Mouse (Mus musculus) lung, embryonic 14.5 days (tissue): ENCODE results near the gene Ambra1. TPM values are rescaled to one million over a fixed set of nuclear protein-coding genes. Genes with fewer than 3 reads are reported as not detected.
"Not testable (repeated sequence)": the region's sequence is repeated elsewhere in the genome, so short reads cannot be mapped to it uniquely, and the experiment has no call there.

Experiments used
- ATAC-seq: fragments of 200-750 bp; cut with Nextera tagmentation; 2 replicates; pipeline ENCODE4 v1.8.0; 2017; ENCODE audit warnings: mild to moderate bottlenecking, moderate TSS enrichment, moderate library complexity; ENCODE audit not compliant: insufficient read depth
- DNase-seq: peaks from one replicate; pipeline ENCODE4 v3.0.0-alpha.2; 2015
- H3K27ac ChIP-seq: fragments of 300-500 bp; sonication (generic); 2 replicates; pipeline ENCODE4 v1.5.1; 2014; ENCODE audit warnings: low read depth, mild to moderate bottlenecking, moderate library complexity
- H3K27me3 ChIP-seq: fragments of 300-500 bp; sonication (generic); 2 replicates; pipeline ENCODE4 v1.6.1; 2014; ENCODE audit warnings: low read length, control low read depth; ENCODE audit not compliant: insufficient read depth
- H3K36me3 ChIP-seq: fragments of 300-500 bp; sonication (generic); 2 replicates; pipeline ENCODE4 v1.6.1; 2014; ENCODE audit warnings: control low read depth; ENCODE audit not compliant: insufficient read depth
- H3K4me1 ChIP-seq: fragments of 300-500 bp; sonication (generic); 2 replicates; pipeline ENCODE4 v1.6.1; 2014; ENCODE audit warnings: antibody characterized with exemption, control low read depth; ENCODE audit not compliant: insufficient read depth
- H3K4me2 ChIP-seq: fragments of 300-500 bp; sonication (generic); 2 replicates; pipeline ENCODE4 v1.6.1; 2014; ENCODE audit warnings: mild to moderate bottlenecking
- H3K4me3 ChIP-seq: fragments of 300-500 bp; sonication (generic); 2 replicates; pipeline ENCODE4 v1.5.1; 2014; ENCODE audit warnings: low read depth, low read length
- H3K9ac ChIP-seq: fragments of 300-500 bp; sonication (generic); 2 replicates; pipeline ENCODE4 v1.6.1; 2014
- H3K9me3 ChIP-seq: fragments of 300-500 bp; sonication (generic); 2 replicates; pipeline ENCODE4 v1.6.1; 2016; ENCODE audit warnings: low read depth, low read length, control low read depth
- CTCF ChIP-seq: IDR thresholded peaks from 2 replicates; pipeline ENCODE4 v1.5.1; 2016; ENCODE audit warnings: antibody characterized with exemption, low read depth
- WGBS: fragments of 180-500 bp; shearing (Covaris S2); extraction: QIAGEN DNeasy Blood & Tissue Kit; methylation state at CpG from one replicate; pipeline ENCODE4 v1.1.7; 2014; 5-methylcytosine and 5-hydroxymethylcytosine counted together
- polyA plus RNA-seq: library from polyadenylated mRNA; unstranded; fragments of >200 nt; fragmentation: Nextera tagmentation; extraction: Ambion mirVana; gene quantifications from 2 replicates; pipeline ENCODE4 v1.2.1, GENCODE M21; 2014

The Ambra1 gene
- polyA plus RNA-seq, 1 experiment from 2014 or later, result 15.9 TPM

GRCm38 (mm10) chr2:91718276-91718675 is 11.7 kb upstream of the Ambra1 start:
- H3K4me1 ChIP-seq, result no peaks in the 10 kb centered on the region
- peaks cover 19% of the 10 kb centered on the region for H3K36me3 ChIP-seq
- TF ChIP-seq CTCF, result no peak
- DNase-seq (no peak), ATAC-seq (no peak)
- H3K27me3 ChIP-seq, result no peaks in the 10 kb centered on the region
- no peak overlapping the region for H3K9ac ChIP-seq
- no peak overlapping the region for H3K27ac ChIP-seq
- no peak overlapping the region for H3K4me3 ChIP-seq
- no peak overlapping the region for H3K4me2 ChIP-seq
- 78% methylated on average over 6 of the region's 6 CpGs for WGBS
- H3K9me3 ChIP-seq, result no peaks in the 10 kb centered on the region

GRCm38 (mm10) chr2:91723382-91723781 is 6.6 kb upstream of the Ambra1 start:
- Histone ChIP-seq H3K4me1 (no peaks in the 10 kb centered on the region), H3K27me3 (no peaks in the 10 kb centered on the region), H3K4me3 (no peak overlapping the region), H3K9ac (no peak overlapping the region), H3K36me3 (peaks cover 14% of the 10 kb centered on the region; the same call in 1 of the 2 replicates), H3K9me3 (no peaks in the 10 kb centered on the region), H3K27ac (no peak overlapping the region), H3K4me2 (no peak overlapping the region)
- ATAC-seq (no peak), DNase-seq (no peak)
- no peak for TF ChIP-seq CTCF
- 53% methylated on average over 4 of the region's 4 CpGs for WGBS

GRCm38 (mm10) chr2:91723951-91724350 is 6.0 kb upstream of the Ambra1 start:
- DNase-seq (no peak), ATAC-seq (no peak)
- no peaks in the 10 kb centered on the region for H3K4me1 ChIP-seq
- H3K4me3 ChIP-seq, result no peak overlapping the region
- no peak overlapping the region for H3K4me2 ChIP-seq
- H3K27ac ChIP-seq, result no peak overlapping the region
- peaks cover 12% of the 10 kb centered on the region; the same call in 1 of the 2 replicates for H3K36me3 ChIP-seq
- no peaks in the 10 kb centered on the region for H3K27me3 ChIP-seq
- no peak for TF ChIP-seq CTCF
- H3K9me3 ChIP-seq, result no peaks in the 10 kb centered on the region
- H3K9ac ChIP-seq, result no peak overlapping the region

- TF ChIP-seq CTCF, result no peak
- Histone ChIP-seq H3K27me3 (no peaks in the 10 kb centered on the region), H3K36me3 (peaks cover 10% of the 10 kb centered on the region; the same call in 1 of the 2 replicates), H3K4me2 (no peak overlapping the region), H3K4me3 (no peak overlapping the region), H3K9me3 (no peaks in the 10 kb centered on the region), H3K9ac (no peak overlapping the region), H3K4me1 (no peaks in the 10 kb centered on the region), H3K27ac (no peak overlapping the region)
- WGBS, result 55% methylated on average over 2 of the region's 2 CpGs
- ATAC-seq (no peak), DNase-seq (no peak)
These were observed 5.2 kb upstream of the Ambra1 start for GRCm38 (mm10) chr2:91724716-91725115.

- ATAC-seq, DNase-seq, H3K9me3 ChIP-seq, H3K4me1 ChIP-seq, H3K27me3 ChIP-seq, H3K36me3 ChIP-seq, H3K4me2 ChIP-seq, H3K27ac ChIP-seq, H3K9ac ChIP-seq, H3K4me3 ChIP-seq: not testable (repeated sequence)
- 51% methylated on average over 4 of the region's 4 CpGs for WGBS
These were observed 4.5 kb upstream of the Ambra1 start for GRCm38 (mm10) chr2:91725476-91725875.

- no peak for TF ChIP-seq CTCF
- no peaks in the 10 kb centered on the region for H3K36me3 ChIP-seq
These were observed 2.9 kb upstream of the Ambra1 start for GRCm38 (mm10) chr2:91727011-91727410.

GRCm38 (mm10) chr2:91729571-91729970 is 363 bp upstream of the Ambra1 start:
- Histone ChIP-seq H3K4me1 (no peaks in the 10 kb centered on the region), H3K4me2 (peak overlapping the region; percentile 72), H3K36me3 (no peaks in the 10 kb centered on the region), H3K9ac (peak overlapping the region; percentile 94), H3K27me3 (no peaks in the 10 kb centered on the region), H3K4me3 (peak overlapping the region; percentile 97), H3K9me3 (no peaks in the 10 kb centered on the region), H3K27ac (no peak overlapping the region; the same call in 1 of the 2 replicates)
- 10% methylated on average over 4 of the region's 4 CpGs for WGBS
- ATAC-seq (no peak), DNase-seq (no peak)
- TF ChIP-seq CTCF, result no peak

More at GRCm38 (mm10) chr2:91727011-91727410, 2.9 kb upstream of the Ambra1 start:
- H3K27me3 ChIP-seq, result no peaks in the 10 kb centered on the region
- no peak overlapping the region for H3K27ac ChIP-seq
- ATAC-seq (no peak), DNase-seq (no peak)
- H3K4me1 ChIP-seq, result no peaks in the 10 kb centered on the region
- no peak overlapping the region for H3K9ac ChIP-seq
- H3K4me3 ChIP-seq, result no peak overlapping the region
- WGBS, result 87% methylated on average over 3 of the region's 3 CpGs
- H3K9me3 ChIP-seq, result no peaks in the 10 kb centered on the region
- H3K4me2 ChIP-seq, result no peak overlapping the region

GRCm38 (mm10) chr2:91735221-91735620 is 5.3 kb downstream of the Ambra1 start:
- Histone ChIP-seq H3K27ac (no peak overlapping the region), H3K9me3 (no peaks in the 10 kb centered on the region), H3K4me3 (no peak overlapping the region), H3K9ac (no peak overlapping the region), H3K4me2 (no peak overlapping the region), H3K4me1 (no peaks in the 10 kb centered on the region), H3K27me3 (no peaks in the 10 kb centered on the region), H3K36me3 (no peaks in the 10 kb centered on the region)
- 90% methylated on average over 5 of the region's 5 CpGs for WGBS
- DNase-seq (no peak), ATAC-seq (no peak)
- no peak for TF ChIP-seq CTCF
